Mouse (Mus musculus) fibroblast of lung, adult 2 months (primary cell): ENCODE results near the gene Shq1.

Experiments
- DNase-seq: peaks from one replicate; pipeline ENCODE4 v3.0.0-alpha.2; 2011; ENCODE audit warnings: low read depth

Gene Shq1

DNA sequence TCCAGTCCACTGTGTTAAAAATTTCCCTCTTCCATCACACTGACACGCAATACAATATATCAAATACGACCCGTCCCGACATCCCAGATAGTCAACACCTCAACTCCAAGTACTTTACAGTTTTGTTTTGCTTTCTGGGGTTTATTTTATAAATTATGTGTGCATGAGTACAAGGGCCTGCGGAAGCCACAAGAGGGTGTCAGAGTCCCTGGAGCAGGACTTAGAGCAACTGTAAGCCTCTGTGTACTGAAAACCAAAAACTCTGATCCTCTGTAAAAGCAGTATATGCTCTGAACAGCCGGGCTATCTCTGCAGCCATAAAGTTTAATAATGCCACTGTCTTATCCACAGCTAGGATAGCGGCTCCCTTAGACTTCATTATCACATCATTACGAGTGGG, 3.3 kb downstream of the Shq1 start:
- DNase-seq: no peak

DNA sequence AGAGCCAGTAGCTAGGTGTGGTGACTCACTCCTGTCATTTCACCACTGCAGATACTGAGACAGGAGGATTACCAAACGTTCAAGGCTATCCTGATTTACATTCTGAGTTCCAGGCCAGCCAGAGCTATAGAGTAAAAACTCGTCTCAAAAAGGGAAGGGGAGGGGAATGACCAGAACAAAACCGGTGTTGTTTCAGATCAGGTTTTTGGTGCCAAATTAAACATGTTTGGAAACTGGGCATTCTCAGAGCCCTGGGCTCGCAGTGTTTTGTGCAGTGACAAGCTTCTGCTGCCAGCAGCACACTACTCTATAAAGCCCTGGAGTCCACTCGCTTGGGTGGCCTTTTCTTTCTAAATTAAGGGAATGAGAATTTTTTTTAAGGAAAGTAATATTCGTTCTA, 8.7 kb downstream of the Shq1 start:
- DNase-seq: no peak

DNA sequence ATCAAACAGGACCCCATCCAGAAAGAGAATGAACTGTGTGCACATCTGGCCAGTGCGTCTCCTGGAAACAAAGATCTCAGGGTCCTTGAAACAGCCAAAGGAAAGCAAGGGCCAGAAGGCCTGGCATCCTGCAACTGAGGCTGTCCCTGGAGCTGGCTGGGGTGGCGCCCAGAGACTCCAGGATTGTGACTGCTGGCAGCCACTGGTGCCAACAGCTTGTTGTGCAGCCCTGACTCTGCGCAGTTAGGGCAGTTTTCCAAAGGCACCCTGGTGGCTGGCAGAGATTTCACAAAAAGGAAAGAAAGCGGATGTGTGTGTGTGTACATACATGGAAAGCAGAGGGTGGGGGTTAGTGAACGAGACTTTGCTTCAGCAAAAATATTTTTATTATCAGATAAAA, 10.6 kb downstream of the Shq1 start:
- DNase-seq: no peak

DNA sequence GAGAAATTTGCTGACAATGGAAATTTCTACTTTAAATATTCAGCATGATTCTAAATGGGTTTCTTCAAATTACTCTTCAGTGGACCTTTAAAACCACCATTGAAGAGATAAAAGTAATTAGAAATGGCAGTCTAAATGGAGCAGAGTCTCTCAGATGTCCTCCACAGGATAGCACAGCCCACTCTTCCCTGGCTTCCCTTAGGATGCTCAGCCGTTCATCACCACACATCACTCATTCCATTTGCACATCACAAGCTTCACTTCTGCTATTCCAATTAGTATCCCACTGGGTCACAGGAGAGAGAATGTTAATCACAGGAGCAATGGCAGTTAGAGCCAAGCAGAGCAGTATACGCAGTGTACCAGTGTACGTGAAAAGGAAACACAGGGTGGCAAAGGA, 18.4 kb downstream of the Shq1 start:
- no peak for DNase-seq

DNA sequence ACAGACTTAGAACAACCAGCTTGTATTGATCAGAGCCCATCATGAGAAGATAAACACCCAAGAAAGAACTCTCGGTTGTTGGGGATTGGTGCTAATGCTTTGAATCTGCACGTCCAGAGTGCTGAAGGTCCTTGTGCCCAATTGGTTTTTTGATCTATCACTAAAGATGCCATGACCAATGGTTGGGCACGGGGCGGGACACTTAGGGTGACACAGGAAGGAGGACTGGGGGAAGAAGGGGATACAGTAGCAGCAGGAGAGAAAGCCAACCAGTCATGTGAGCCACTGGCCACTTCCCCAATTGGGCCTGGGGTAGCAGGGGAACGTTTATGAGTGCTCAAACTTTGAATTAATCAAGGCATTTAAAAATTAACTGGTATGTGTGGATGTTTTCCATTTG, 23.8 kb downstream of the Shq1 start:
- no peak for DNase-seq

DNA sequence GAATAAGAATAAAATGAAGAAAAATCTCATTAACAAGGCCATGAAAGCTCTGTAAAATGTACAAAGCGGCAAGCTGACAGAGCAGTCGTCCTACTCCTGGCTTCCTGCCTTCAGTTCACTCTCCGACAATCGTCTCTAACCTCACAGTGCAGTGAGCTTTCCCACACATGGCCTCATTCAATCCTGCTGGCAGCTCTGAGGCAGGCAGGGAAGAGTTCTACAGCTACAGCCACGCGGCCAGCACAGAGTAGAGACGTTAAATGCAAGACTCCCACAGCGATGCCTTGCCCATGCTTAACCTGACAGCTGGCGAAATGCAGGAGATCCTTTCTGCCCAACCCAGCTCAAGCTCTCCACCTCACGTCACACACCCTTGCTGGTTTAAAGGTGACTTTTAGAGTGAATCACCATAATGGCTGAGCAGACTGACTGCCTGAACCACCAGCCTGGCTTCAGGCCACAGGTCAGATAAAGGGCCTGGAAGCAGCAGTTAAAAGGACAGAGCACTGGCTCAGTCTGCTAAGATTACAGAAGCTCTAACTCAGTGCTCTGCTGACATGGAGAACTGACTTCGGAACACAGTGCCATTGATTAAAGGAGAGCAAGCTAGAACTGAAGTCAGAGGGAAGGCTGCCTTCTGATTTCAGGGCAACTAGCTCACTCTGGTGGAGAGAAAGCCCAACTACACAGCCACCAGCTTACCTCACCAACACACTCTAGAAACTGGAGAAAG, 25.3 kb downstream of the Shq1 start:
- peak; percentile 67 for DNase-seq

DNA sequence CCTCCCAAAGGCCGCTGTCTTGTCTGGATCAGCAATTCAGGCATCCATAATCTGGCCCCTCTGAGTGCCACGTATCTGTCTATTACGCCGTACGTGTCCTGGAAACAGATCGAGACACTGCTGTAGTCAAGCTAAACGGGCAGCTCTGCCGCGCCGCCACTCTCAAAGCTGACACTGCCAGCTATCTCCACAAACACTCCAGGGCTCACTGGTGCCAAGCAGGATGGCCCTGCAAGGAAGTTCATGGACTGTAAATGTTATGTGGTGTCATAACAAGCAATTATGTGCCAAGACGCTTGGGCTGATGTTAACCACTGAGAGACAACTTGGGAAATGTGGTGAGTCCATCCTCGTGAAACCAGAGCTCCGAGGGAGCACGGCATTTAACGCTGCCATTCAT, 26.3 kb downstream of the Shq1 start:
- DNase-seq: no peak

DNA sequence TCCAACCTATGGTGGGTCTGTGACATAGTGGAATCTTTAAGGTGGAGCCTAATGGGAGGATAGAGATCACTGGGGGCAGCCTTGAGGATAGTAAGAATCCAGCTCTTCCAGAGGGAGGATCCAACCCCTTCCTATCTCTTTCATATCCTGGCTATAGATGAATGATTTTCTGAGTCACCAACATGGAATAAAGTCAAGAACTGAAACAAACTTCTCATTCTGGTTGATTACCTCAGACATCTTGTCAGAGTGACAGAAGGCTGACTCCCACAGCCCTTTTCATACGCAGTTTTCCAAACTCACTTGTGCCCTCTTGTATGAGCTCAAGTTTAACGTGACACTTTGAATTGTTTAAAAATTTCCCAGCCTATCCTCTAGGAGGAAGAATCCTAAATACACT, 28.2 kb downstream of the Shq1 start:
- DNase-seq: no peak

DNA sequence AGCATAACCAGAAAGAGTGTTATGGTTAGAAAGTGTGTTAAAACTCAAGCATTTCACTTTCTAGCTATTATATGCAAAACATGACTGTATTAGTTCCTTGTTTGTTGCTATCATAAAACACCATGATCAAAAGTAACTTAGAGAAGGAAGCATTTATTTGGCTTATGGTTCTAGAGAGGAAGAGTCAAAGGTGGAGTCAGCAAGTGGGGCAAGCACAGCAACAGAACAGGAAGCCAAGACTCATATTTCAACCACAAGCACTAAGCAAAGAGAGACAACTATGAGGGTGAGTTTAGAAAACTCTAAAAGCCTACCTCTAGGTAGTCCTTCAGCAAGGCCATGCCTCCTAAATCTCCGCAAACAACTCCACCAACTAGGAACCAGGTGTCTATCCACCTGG, 30.4 kb downstream of the Shq1 start:
- no peak for DNase-seq

DNA sequence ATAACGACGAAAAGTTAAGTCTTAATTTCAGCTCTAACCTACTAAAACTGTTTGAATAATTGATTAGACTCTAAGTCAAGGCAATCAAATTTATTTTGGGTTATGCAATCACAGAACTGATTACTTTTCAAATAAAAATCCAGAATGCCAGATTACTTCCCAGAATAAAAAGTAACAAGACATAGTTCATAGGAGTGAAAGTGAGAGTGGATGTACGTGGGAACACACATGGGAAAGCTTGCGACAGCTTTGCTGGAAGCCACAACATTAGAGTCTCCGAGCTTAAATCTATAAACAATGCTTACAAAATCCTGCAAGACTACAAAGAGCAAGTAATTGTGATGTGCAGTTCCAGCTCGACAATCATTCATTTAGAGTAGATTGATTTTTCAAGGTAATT, 41.9 kb downstream of the Shq1 start:
- DNase-seq: no peak

DNA sequence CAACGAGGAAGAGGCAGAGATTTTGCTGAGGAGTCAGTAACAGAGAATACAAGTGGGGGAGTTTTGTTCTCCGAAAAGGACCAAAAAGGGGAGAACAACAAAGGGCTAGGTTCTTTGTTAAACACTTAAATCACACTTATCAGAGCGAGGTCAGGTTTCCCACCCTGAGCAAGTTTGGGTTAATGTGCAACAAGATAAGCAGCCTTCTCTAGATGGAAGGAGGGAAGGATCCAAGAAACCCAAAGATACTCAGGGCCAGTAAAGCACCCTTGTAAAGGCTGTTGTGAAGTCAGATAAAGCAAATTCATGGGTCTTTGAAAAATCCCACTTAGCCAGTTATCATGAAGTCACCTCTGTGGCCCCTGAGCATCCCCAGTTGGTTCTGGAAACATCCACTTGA, 42.7 kb downstream of the Shq1 start:
- no peak for DNase-seq

DNA sequence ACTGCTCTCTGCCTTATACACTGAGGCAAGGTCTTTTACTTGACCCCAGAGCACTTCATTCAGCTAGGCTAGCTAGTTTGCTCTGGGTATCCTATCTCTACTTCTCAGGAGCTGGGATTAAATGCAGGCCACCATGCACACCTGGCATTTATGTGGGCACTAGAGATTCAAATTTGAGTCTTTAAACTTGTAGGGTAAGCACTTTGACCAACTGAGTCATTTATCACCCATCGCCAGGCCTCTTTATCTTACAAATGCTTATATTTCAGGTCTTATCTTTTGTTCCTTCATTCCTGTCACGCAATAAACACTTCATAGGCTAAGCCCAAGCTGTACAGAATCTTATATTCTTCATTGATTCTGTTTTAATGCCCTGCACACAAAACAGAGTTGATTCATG, 47.0 kb downstream of the Shq1 start:
- DNase-seq: no peak

DNA sequence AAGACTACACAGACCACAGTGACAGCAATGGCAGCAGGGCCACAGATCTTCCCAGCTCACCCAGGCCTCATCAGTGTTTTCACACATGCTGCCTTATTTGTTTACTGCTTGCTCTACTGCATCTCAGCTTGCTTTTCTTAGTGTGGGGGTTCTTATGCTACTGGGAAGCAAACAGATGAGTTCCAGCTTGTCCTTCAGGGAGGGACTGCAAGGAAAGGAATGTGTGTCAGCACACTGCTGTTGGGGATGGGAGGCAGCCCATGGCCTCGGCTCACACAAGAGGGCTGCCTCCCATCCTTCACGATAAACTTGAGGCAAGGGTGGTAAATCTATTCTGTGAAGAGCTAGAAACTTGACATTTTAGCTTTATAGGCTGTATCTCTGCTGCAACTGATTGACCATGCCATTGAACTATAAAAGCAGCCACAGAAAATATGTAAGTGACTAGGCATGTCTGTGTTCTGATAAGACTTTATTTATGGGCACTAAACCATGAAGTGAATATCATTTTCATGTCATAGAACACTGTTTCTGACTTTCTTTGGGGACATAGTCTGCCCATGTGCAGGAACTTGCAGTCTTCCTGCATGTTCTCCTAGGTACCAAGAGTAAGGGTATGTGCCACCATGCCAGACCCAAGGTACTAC, 48.0 kb downstream of the Shq1 start:
- DNase-seq: no peak

DNA sequence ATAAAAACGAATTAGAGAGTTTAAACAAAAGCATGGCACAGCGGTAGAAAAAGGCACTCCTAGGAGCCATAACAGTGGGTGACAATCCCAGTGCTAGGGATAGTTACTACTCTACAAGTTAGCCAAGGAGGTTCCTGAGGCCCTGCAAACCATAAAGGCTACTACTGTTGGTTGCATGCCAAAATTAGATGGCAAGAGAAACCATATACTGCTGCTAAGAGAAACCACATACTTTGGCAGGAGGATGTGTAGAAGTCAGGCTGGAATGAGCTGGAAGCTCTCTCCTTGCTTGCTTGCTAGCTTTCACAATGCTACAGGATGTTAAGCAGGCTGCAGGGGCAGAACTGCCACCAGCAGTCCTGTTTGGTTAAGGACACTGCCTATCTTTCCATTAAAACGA, 50.5 kb downstream of the Shq1 start:
- no peak for DNase-seq

DNA sequence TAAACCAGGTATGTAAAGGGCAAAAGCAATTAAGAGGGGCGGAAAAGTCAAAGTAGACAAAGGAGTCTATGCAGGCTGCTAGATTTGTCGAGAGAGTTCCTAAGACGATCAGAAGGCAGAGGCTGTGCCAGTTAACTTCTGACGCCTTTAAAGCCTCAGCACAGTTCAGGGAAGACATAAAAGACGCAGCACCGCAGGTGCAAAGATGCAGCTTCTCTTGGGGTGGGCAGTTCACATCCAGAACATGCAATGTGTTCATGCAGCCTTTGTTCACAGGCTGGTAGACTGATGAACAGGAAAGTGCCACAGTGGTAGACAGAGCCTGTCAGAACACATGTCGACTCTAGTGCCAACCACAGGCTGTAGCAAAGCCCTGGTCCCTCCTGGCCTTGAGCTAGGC, 51.6 kb downstream of the Shq1 start:
- DNase-seq: no peak

DNA sequence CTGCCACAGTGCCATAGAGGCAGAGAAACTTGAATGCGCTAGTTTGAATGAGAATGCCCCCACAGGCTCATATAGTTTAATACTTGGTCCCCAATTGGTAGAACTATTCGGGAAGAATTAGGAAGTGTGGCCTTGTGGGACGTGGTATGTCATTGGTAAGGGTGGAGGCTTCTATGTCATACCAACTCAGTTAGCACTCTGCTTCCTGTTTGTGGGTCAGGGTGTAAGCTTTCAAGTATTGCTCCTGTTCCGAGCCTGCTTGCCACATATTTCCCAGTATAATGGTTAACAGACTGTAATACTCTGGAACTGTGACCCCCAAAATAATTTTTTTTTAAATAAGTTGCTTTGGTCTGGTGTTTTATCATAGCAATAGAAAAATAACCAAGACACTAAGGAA, 54.8 kb downstream of the Shq1 start:
- DNase-seq: no peak

DNA sequence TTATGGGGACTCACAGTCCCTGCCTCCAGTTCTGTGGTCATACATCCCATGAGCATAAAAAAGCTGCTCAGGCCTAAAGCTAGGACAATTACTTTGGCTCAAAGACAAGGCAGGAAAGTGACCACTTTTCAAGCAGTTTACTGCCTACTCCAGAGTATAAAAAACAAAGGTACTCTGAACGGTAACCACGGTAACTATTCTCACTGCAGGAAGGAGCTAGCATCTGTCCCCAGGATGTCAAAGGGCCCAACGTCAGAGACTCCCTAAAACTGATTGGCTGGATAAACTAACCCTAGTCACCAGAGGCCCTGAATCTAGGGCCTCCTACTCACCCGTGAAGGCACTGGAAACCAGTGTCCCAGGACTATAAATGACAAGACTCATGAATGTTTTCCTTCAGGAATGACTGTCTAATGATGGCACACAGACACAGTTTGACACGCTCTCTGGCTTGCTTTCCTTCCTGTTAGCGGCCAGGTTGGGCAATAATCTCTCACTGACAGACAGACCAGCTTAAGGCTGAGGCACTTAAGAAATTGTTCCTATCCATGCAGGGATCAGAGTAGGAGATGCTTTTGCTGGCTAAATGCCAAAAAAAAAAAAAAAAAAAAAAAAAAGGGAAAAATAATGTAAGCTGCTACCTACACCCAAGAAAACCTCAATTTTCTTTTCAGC, 57.2 kb downstream of the Shq1 start:
- DNase-seq: no peak

DNA sequence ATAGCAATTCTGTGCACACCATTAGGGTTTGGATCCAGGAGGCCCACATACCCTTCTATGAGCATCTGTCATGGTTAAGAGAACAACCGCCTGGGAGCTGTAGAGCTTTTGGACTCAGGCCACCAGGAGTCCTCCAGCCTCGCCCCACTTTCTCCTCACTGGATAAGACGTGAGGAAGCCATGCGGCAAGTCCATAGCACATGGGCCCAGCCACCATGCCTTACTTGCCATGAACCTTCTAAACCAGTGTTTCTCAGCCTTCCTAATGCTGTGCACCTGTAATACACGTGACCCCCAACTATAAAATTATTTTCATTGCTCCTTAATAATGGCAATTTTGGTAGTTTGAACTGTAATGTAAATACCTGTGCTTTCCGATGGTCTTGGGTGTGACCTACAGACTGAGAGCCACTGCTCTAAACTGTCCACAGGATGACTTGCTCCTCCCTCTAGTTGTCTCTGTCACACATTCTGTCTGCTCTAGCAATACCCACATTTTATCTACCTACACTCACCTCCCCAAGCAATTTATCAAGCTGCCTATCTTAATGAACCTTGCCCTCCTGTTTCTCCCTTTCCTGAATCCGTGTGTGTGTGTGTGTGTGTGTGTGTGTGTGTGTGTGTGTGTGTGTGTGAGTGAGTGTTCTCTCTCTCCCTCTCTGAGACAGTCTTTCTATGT, 59.9 kb downstream of the Shq1 start:
- no peak for DNase-seq

DNA sequence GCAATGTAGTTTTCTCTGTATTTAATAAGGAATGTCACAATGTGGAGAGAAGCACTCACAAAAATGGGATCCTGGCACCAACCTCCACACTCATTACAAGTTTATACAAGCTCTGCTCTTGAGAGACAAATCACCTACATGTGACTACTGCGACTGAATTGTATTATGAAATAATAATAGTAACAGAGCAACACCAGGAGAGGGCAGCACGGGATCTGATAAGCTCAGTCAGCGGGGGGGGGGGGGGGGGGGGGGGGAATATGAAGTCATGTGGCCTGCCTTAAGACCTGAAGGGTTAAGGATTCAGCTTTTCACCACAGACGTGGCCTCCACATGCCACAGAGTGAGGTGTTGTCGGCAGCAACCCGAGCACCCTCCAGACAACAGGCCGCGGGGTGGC, 60.8 kb downstream of the Shq1 start:
- DNase-seq: no peak

DNA sequence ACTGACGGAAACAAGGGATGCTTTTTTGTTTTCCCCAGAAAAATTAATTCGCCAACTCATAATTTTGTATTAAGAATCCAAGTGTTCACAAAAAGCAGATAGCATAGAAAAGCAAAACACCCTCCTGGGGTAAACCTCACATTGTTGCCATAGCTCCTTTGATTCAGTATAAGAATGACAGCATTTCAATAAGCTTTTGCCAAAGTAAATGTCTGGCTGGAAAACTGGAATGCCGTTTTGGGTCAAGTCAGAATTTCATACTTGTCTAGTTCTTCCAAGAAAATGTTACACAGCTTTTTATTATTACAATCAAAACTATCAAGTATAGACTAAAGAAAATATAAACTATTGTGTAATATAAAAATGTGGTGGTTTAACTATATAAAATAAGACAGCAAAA, 61.7 kb downstream of the Shq1 start:
- peak; percentile 61 for DNase-seq

DNA sequence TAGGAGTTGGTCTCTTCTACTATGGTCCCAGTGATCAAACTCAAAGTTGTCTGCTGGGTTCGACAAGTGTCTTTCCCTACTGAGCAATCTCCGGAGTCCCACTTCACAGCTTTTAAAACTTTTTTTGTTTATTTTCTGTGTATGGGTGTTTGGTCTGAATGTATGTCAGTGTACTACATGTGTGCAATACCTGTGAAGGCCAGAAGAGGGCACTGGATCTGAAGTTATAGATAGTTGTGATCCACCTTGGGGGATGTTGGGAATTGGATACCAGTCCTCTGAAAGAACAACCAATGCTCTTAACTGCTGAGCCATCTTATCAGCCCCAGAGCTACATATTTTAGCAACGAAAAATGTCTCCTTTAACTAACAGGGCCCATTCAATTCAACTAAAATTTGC, 62.5 kb downstream of the Shq1 start:
- DNase-seq: no peak

DNA sequence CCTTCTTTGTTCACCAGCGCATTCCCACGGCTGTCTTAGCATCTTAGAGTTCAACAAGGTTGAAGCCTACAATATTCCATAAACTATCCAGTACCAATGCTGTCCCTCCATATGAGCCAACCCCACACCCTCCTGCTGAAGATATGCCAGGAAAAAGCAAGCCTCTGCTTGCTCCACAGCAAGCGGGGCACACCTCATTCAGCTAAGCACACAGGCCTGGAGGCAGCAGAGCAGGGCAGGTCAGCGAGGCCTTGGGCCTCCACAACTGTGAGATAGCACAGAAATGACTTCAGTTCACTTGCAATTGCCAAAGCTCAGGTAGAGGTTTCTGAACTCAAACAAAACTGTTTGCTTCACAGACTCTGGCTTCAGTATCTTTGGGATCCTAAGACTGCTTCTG, 64.2 kb downstream of the Shq1 start:
- DNase-seq: no peak

DNA sequence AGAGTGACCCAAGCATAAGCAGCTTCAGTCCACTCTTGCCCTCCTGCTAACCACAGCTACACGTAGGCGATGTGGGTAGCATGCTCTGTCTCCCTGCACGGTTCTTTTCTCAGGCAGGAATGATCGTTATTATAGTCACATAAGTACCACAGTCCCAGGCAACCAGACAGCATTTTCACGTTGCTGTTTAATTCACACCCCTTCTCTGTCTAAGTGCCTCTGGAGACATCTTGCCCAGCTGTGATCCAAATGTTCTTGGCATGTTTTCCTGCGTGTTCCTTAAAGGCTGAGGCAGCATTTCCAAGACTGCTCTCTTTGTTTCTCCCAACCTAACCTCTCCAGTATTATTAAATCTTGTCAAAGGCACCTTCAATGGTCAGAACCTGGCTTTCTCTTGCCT, 67.3 kb downstream of the Shq1 start:
- DNase-seq: no peak
